In genomic region chr4:152424341-152424740, GRCm38 (mm10) we compare ENCODE assay signal across 10 mouse cellular contexts. TPM values are rescaled to one million over a fixed set of nuclear protein-coding genes. Genes with fewer than 3 reads are reported as not detected.
A peak's percentile ranks its signal among the peaks of the same experiment; 100 is the strongest.
DNase-seq lines count a peak whose midpoint lies in the region; ATAC-seq and TF ChIP-seq lines count a peak whose summit lies in the region.
"Had no signal": no experiment of that assay in that cellular context is flagged by ENCODE, and none has a peak within 500 bp of the region (broad histone marks: within the 10 kb centered on the region; RNA-seq: fewer than 3 reads in every experiment).

No protein-coding gene starts in this region.

- DNase-seq in adrenal gland, adult 2 months = peak; percentile 8
- no peak for DNase-seq in adrenal gland, adult 8-10 months
- DNase-seq in liver = peak; percentile 40
- DNase-seq in adrenal gland, postnatal 36 days = peak; percentile 69 to 74
- DNase-seq in limb, embryonic 14.5 days (ENCODE audit: low spot score) = peak; percentile 63
- no peak for DNase-seq in right cerebral cortex, postnatal 10 days (ENCODE audit: low spot score in 2 of 2)
- no peak for DNase-seq in frontal cortex, postnatal 14 days (ENCODE audit: low spot score in 2 of 2)

- no peak overlapping the region for H3K27ac ChIP-seq in liver, embryonic 12.5 days
- no peak overlapping the region for H3K27ac ChIP-seq in limb, embryonic 14.5 days (replicated peaks; ENCODE audit: low read depth, low read length)
- H3K27ac ChIP-seq: forebrain, embryonic 15.5 days; neural tube, embryonic 12.5 days had no signal

- WGBS in liver, embryonic 12.5 days (ENCODE audit: insufficient replicate concordance) = 42% methylated on average over 4 of the region's 4 CpGs
- 36% methylated on average over 4 of the region's 4 CpGs for WGBS in limb, embryonic 14.5 days

- no peak overlapping the region for H3K4me3 ChIP-seq in liver, embryonic 12.5 days
- no peak overlapping the region for H3K4me3 ChIP-seq in limb, embryonic 14.5 days (replicated peaks; ENCODE audit: low read length)
- H3K4me3 ChIP-seq: forebrain, embryonic 15.5 days; neural tube, embryonic 12.5 days had no signal

- TF ChIP-seq POLR2A in limb, embryonic 14.5 days (IDR thresholded peaks at IDR 0.05; ENCODE audit: borderline replicate concordance, extremely low read depth, insufficient read depth, insufficient read length) = no peak

- ATAC-seq in liver, embryonic 12.5 days = no peak
- ATAC-seq in limb, embryonic 14.5 days (ENCODE audit: low FRiP score, low read depth) = no peak
- ATAC-seq: forebrain, embryonic 15.5 days had no signal

- H3K36me3 ChIP-seq in liver, embryonic 12.5 days = no peaks in the 10 kb centered on the region
- no peaks in the 10 kb centered on the region for H3K36me3 ChIP-seq in limb, embryonic 14.5 days (ENCODE audit: control insufficient read depth, insufficient read depth, low read length)
- H3K36me3 ChIP-seq: forebrain, embryonic 15.5 days; neural tube, embryonic 12.5 days had no signal

- no peaks in the 10 kb centered on the region for H3K9me3 ChIP-seq in liver, embryonic 12.5 days (replicated peaks)
- H3K9me3 ChIP-seq in limb, embryonic 14.5 days (ENCODE audit: control insufficient read depth, low read length) = no peaks in the 10 kb centered on the region
- H3K9me3 ChIP-seq: forebrain, embryonic 15.5 days; neural tube, embryonic 12.5 days had no signal

- H3K27me3 ChIP-seq in liver, embryonic 12.5 days (replicated peaks) = no peaks in the 10 kb centered on the region
- H3K27me3 ChIP-seq in limb, embryonic 14.5 days (ENCODE audit: control insufficient read depth, insufficient read depth, low read length) = no peaks in the 10 kb centered on the region
- H3K27me3 ChIP-seq: forebrain, embryonic 15.5 days; neural tube, embryonic 12.5 days had no signal

- H3K4me1 ChIP-seq in liver, embryonic 12.5 days = no peaks in the 10 kb centered on the region
- no peaks in the 10 kb centered on the region for H3K4me1 ChIP-seq in limb, embryonic 14.5 days (ENCODE audit: control insufficient read depth, insufficient read depth, low read length)

- H3K9ac ChIP-seq in liver, embryonic 12.5 days = no peak overlapping the region
- no peak overlapping the region for H3K9ac ChIP-seq in limb, embryonic 14.5 days (ENCODE audit: low read depth, low read length, severe bottlenecking)
- H3K9ac ChIP-seq: forebrain, embryonic 15.5 days; neural tube, embryonic 12.5 days had no signal

- no peak overlapping the region for H3K4me2 ChIP-seq in liver, embryonic 12.5 days
- H3K4me2 ChIP-seq in limb, embryonic 14.5 days (replicated peaks; ENCODE audit: low read depth, low read length, severe bottlenecking) = no peak overlapping the region
- H3K4me2 ChIP-seq: forebrain, embryonic 15.5 days; neural tube, embryonic 12.5 days had no signal

RNA-seq across cellular contexts. Expression of gene Nphp4, which starts 52.2 kb away (rescaled TPM):
- 1 to 10 TPM; 3.8 to 5.0 TPM for total RNA-seq in adrenal gland, adult 2 months (2021)
- 3.4 and 4.7 TPM in 2 replicates for polyA plus RNA-seq in adrenal gland, adult 2 months (2012; rRNA removed)
- 1 to 10 TPM; 2.8 to 6.3 (median 4.6) TPM for total RNA-seq in adrenal gland, adult 8-10 months (2022)
- polyA plus RNA-seq in liver, embryonic 12.5 days (2016; fragmentation: Nextera tagmentation; extraction: Ambion mirVana) = 0.39 and 0.41 TPM in 2 replicates
- total RNA-seq in adrenal gland, postnatal 36 days (2021) = 1 to 10 TPM; 2.7 to 5.1 TPM
- polyA plus RNA-seq in limb, embryonic 14.5 days (2012; rRNA removed) = 4.6 and 6.9 TPM in 2 replicates
- 2.2 and 3.1 TPM in 2 replicates for polyA plus RNA-seq in limb, embryonic 14.5 days (2014; fragmentation: Nextera tagmentation; extraction: Ambion mirVana)

RNA-seq across cellular contexts. Expression of gene Kcnab2, which starts 53.3 kb away (rescaled TPM):
- 1 to 10 TPM; 5.9 to 7.9 TPM for total RNA-seq in adrenal gland, adult 2 months (2021)
- 3.2 and 3.6 TPM in 2 replicates for polyA plus RNA-seq in adrenal gland, adult 2 months (2012; rRNA removed)
- 1 to 10 TPM; 4.7 to 8.9 (median 8.0) TPM for total RNA-seq in adrenal gland, adult 8-10 months (2022)
- polyA plus RNA-seq in liver, embryonic 12.5 days (2016; fragmentation: Nextera tagmentation; extraction: Ambion mirVana) = 8.3 and 9.3 TPM in 2 replicates
- 1 to 10 TPM; 3.9 to 4.7 TPM for total RNA-seq in adrenal gland, postnatal 36 days (2021)
- polyA plus RNA-seq in limb, embryonic 14.5 days (2012; rRNA removed) = 4.6 and 5.8 TPM in 2 replicates
- 7.1 and 7.2 TPM in 2 replicates for polyA plus RNA-seq in limb, embryonic 14.5 days (2014; fragmentation: Nextera tagmentation; extraction: Ambion mirVana)

Comparison
In these comparisons a context has a peak if more than half of its experiments do, and no peak if none do; other contexts are left out.
1. DNase-seq: peak in adrenal gland, adult 2 months (single experiment), liver (single experiment), adrenal gland, postnatal 36 days (2 of 2) and limb, embryonic 14.5 days (single experiment); none in adrenal gland, adult 8-10 months (single experiment), right cerebral cortex, postnatal 10 days (0 of 2) and frontal cortex, postnatal 14 days (0 of 2).